Mouse (Mus musculus) neural tube, embryonic 12.5 days (tissue): ENCODE measurements around the gene Ift43. TPM values are rescaled to one million over a fixed set of nuclear protein-coding genes. Genes with fewer than 3 reads are reported as not detected.

Experiments
- ATAC-seq: fragments of 200-750 bp; cut with Nextera tagmentation; 2 replicates; pipeline ENCODE4 v1.8.0; 2017; ENCODE audit warnings: low read depth, mild to moderate bottlenecking, moderate TSS enrichment, moderate library complexity; ENCODE audit not compliant: low FRiP score
- H3K27ac ChIP-seq: fragments of 300-500 bp; sonication (generic); 2 replicates; pipeline ENCODE4 v1.5.1; 2016
- H3K27me3 ChIP-seq: fragments of 300-500 bp; sonication (generic); replicated peaks from 2 replicates; pipeline ENCODE4 v1.6.1; 2016; ENCODE audit warnings: mild to moderate bottlenecking
- H3K36me3 ChIP-seq: fragments of 300-500 bp; sonication (generic); 2 replicates; pipeline ENCODE4 v1.6.1; 2016; ENCODE audit warnings: mild to moderate bottlenecking
- H3K4me1 ChIP-seq: fragments of 300-500 bp; sonication (generic); 2 replicates; pipeline ENCODE4 v1.6.1; 2016
- H3K4me2 ChIP-seq: fragments of 300-500 bp; sonication (generic); replicated peaks from 2 replicates; pipeline ENCODE4 v1.6.1; 2016; ENCODE audit warnings: mild to moderate bottlenecking
- H3K4me3 ChIP-seq: fragments of 300-500 bp; sonication (generic); 2 replicates; pipeline ENCODE4 v1.5.1; 2016
- H3K9ac ChIP-seq: fragments of 300-500 bp; sonication (generic); 2 replicates; pipeline ENCODE4 v1.6.1; 2016; ENCODE audit warnings: mild to moderate bottlenecking
- H3K9me3 ChIP-seq: fragments of 300-500 bp; sonication (generic); 2 replicates; pipeline ENCODE4 v1.6.1; 2016; ENCODE audit warnings: mild to moderate bottlenecking
- WGBS: fragments of 180-500 bp; shearing (Covaris S2); methylation state at CpG from one replicate; pipeline ENCODE4 v1.1.7; 2016; 5-methylcytosine and 5-hydroxymethylcytosine counted together
- polyA plus RNA-seq: library from polyadenylated mRNA; unstranded; fragments of >200 nt; fragmentation: Nextera tagmentation; extraction: Ambion mirVana; gene quantifications from 2 replicates; pipeline ENCODE4 v1.2.1, GENCODE M21; 2016

Gene Ift43
- polyA plus RNA-seq = 81.3 and 84.2 TPM in 2 replicates

DNA sequence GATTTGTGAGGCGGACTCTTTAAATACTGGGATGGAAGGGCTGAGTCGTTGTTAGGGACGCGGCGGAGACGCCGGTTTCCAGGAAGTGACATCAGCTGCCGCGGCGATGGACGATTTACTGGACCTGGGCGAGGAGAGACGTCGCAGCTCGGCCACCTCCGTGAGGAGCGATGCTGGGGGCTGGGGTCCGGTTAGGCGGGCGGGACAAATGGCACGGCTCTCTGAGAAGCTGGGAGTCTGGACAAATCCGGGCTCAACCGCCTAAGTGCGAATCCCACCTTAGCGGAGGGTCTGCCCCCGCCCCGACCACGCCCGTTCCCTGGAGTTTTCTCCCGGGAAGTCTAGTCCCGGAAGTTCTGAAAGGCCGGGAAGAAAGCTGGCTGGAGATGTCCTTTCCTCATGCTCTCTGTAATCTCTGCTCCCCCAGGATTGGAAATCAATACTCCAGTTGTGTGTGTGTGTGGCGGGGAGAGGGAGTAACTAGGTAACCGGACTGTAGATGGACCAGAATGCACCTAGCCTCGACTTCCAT is at the start of gene Ift43:
Gene Ift43, plus strand, starts transcription at position 61 of the 532 bp plus-strand sequence.
- under 1% methylated on average over 35 of the region's 35 CpGs for WGBS
- H3K4me3 ChIP-seq = peak within 1 kb of the TSS; percentile 69
- peak within 1 kb of the TSS; percentile 54 for H3K9ac ChIP-seq
- peak; percentile 46; the same call in 1 of the 2 replicates for ATAC-seq
- no peak within 1 kb of the TSS for H3K27ac ChIP-seq
- no peaks in the 10 kb centered on the region for H3K9me3 ChIP-seq
- H3K27me3 ChIP-seq = no peaks in the 10 kb centered on the region
- H3K36me3 ChIP-seq = peaks cover 11% of the 10 kb centered on the region; the same call in 1 of the 2 replicates
- peak within 1 kb of the TSS; percentile 76 for H3K4me2 ChIP-seq
- H3K4me1 ChIP-seq = peaks cover 16% of the 10 kb centered on the region

DNA sequence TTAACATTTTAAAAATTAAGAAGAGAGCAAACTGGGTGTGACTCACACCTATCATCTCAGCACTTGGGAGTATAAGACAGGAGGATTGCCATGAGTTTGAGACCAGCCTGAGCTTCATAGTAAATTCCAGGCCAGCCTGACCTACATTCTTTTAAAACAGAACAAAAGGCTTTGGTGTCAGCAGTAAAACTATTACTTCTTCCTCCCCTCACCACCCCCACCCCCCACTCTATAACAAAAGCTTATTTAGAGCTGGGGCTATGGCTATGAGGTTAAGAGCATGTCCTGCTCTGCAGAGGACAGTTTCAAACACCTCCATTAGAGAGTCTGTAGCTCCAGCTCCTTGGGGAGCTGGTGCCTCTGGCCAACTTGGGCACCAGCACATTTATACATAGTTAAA is 46.8 kb upstream of the Ift43 start:
- no peak overlapping the region for H3K9ac ChIP-seq
- H3K4me3 ChIP-seq = no peak overlapping the region
- H3K9me3 ChIP-seq = no peaks in the 10 kb centered on the region
- no peak for ATAC-seq
- H3K4me2 ChIP-seq = no peak overlapping the region
- no peaks in the 10 kb centered on the region for H3K36me3 ChIP-seq
- no peak overlapping the region for H3K27ac ChIP-seq
- H3K4me1 ChIP-seq = peaks cover 19% of the 10 kb centered on the region
- no peaks in the 10 kb centered on the region for H3K27me3 ChIP-seq

DNA sequence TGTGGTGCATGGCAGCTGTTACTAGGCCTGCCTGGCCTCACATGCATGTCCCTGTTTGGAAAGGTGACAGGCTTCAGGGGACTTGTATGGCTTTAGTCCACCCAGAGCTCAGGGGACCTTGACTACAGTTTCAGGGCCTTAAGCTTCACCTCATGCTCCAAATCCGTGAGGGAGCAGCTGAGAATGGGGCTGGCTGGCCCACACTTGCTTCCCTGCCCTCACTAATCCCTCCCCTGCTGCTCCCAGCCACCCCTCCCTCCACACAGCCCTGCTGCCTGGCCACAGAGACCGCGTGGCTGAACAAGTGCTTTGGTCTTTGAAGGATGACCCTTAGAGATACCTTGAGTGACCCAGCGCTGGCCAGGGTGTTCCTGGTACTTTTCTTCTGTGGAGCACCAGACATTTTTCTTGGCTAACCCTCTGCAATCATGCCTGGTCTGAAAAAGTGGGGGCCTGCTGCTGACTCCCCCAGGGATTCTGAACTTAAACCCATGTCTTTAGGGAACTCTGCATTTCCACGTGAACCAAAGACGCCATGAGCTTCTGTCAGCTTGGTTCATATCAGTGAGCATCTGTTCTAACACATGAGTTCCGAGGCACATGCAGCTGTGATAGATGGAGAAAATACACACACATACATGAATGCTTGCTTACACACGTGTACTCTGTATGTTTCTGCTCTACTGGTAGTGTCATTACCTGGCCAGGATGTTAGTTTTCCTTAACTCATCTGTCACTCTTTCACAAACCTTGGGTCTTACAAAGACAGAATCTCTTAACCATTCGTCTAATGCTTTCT is 45.8 kb upstream of the Ift43 start:
- no peaks in the 10 kb centered on the region for H3K27me3 ChIP-seq
- H3K4me2 ChIP-seq = 0 out of 2 replicates have a peak overlapping the region, but pooled peaks have one; percentile 17
- no peak; the same call in 1 of the 2 replicates for ATAC-seq
- 36% methylated on average over 9 of the region's 9 CpGs for WGBS
- H3K36me3 ChIP-seq = no peaks in the 10 kb centered on the region
- no peak overlapping the region for H3K4me3 ChIP-seq
- H3K4me1 ChIP-seq = peaks cover 19% of the 10 kb centered on the region
- H3K9ac ChIP-seq = no peak overlapping the region
- H3K9me3 ChIP-seq = no peaks in the 10 kb centered on the region
- peak overlapping the region; percentile 9; the same call in 1 of the 2 replicates for H3K27ac ChIP-seq

DNA sequence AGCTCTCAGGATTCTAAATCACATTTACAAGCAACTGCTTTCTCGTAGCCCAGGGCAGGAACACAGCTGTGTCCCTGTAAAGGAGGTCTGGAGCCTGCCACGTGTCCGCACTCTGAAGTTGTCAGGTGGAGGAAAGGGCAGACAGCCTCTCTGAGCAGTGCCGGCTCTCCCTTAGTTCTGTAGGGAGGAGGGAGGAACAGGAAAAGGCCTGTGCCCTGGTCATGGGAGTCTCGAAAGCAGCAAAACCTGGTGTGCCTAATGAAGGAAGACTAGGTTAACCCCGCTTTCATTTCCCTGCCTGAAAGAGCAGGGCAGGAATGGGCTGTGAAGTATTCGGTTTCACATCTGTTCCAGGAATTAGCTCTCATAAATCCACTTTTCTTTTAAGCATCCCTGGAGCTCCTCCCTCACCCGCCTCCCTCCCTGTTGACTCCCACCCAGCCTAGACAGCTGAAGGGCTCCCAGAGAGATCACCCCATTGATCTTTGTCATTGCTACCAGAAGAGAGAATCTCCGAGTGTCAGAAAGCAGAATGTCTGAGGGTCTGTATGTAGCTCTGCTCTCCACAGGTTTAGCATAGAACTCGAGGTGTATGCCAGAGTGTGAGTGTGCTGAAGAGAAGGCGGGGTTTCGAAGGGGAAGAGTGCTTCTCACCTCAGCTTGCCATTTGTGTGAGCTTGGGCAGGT is 45.0 kb upstream of the Ift43 start:
- 0 out of 2 replicates have a peak overlapping the region, but pooled peaks have one; percentile 17 for H3K4me2 ChIP-seq
- peaks cover 19% of the 10 kb centered on the region for H3K4me1 ChIP-seq
- H3K9ac ChIP-seq = no peak overlapping the region
- no peaks in the 10 kb centered on the region for H3K36me3 ChIP-seq
- H3K9me3 ChIP-seq = no peaks in the 10 kb centered on the region
- no peaks in the 10 kb centered on the region for H3K27me3 ChIP-seq
- WGBS = 19% methylated on average over 12 of the region's 12 CpGs
- peak; percentile 77; the same call in 1 of the 2 replicates for ATAC-seq
- H3K27ac ChIP-seq = peak overlapping the region; percentile 9; the same call in 1 of the 2 replicates
- no peak overlapping the region for H3K4me3 ChIP-seq

DNA sequence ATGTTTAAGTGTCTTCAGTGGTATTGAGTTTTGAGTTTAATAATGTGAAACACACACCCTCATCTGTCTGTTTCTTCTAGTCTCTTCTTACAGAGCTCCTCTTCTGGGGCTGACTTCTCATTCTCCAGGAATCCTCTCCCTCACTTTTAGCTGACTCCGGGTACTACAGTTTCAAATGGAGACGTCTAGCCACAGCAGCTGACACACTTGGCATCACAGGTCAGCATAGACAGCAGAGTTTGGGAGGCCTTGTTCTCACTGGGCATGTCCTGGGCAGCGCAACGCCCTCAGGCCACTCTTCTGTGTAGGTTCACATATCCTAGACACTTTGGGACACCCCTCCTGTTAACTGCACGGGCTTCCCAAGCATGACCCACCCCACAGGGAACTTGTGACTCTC is 43.3 kb upstream of the Ift43 start:
- Histone ChIP-seq H3K27ac (no peak overlapping the region), H3K9me3 (peaks cover 8% of the 10 kb centered on the region; the same call in 1 of the 2 replicates), H3K4me1 (peaks cover 19% of the 10 kb centered on the region), H3K36me3 (peaks cover 7% of the 10 kb centered on the region; the same call in 1 of the 2 replicates), H3K27me3 (no peaks in the 10 kb centered on the region), H3K9ac (no peak overlapping the region), H3K4me2 (no peak overlapping the region), H3K4me3 (no peak overlapping the region)
- 84% methylated on average over 5 of the region's 5 CpGs for WGBS
- no peak for ATAC-seq

DNA sequence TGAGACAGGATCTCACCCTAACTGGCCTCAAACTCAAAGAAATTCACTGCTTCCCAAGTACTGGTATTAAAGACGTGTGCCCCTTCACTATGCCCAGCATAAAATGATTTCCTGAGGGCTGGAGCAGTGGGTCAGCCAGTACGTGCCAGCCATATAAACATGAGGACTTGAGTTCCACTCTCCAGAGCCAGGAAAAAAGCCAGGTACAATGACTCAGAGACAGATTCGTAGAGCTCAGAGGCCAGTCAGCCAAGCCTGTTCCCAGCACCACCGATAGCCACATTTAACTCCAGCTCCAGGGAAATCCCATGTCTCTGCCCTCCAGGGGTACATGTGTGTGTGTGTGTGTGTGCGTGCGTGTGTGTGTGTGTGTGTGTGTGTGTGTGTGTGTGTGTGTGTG is 42.6 kb upstream of the Ift43 start:
- ATAC-seq = no peak
- no peak overlapping the region for H3K4me3 ChIP-seq
- no peak overlapping the region for H3K9ac ChIP-seq
- no peaks in the 10 kb centered on the region for H3K27me3 ChIP-seq
- H3K4me2 ChIP-seq = no peak overlapping the region
- H3K27ac ChIP-seq = no peak overlapping the region
- H3K4me1 ChIP-seq = peaks cover 19% of the 10 kb centered on the region
- peaks cover 8% of the 10 kb centered on the region; the same call in 1 of the 2 replicates for H3K9me3 ChIP-seq
- 74% methylated on average over 6 of the region's 6 CpGs for WGBS
- peaks cover 7% of the 10 kb centered on the region; the same call in 1 of the 2 replicates for H3K36me3 ChIP-seq

DNA sequence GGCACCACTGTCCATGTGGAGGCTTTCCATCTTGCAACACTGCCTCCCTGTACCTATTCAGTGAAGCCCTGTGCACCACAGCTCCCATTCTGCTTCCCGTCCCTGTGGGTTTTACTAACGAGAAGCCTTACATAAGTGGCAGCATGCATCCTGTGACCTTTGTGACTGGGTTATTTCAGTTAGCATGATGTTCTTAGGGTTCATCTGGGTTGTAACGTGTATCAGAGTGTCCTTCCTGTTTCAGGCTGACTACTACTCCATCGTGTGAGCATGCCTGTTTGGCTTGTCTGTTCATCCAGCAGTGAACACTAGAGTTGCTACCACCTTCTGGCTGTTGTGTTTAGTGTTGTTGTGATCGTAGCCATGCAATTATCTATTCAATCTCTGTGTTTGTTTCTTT is 36.2 kb upstream of the Ift43 start:
- H3K4me2 ChIP-seq = no peak overlapping the region
- no peak overlapping the region for H3K27ac ChIP-seq
- H3K36me3 ChIP-seq = peaks cover 7% of the 10 kb centered on the region; the same call in 1 of the 2 replicates
- no peak overlapping the region for H3K9ac ChIP-seq
- no peaks in the 10 kb centered on the region for H3K4me1 ChIP-seq
- no peak for ATAC-seq
- no peak overlapping the region for H3K4me3 ChIP-seq
- WGBS = 88% methylated on average over 5 of the region's 5 CpGs
- no peaks in the 10 kb centered on the region for H3K27me3 ChIP-seq
- H3K9me3 ChIP-seq = peaks cover 8% of the 10 kb centered on the region; the same call in 1 of the 2 replicates

DNA sequence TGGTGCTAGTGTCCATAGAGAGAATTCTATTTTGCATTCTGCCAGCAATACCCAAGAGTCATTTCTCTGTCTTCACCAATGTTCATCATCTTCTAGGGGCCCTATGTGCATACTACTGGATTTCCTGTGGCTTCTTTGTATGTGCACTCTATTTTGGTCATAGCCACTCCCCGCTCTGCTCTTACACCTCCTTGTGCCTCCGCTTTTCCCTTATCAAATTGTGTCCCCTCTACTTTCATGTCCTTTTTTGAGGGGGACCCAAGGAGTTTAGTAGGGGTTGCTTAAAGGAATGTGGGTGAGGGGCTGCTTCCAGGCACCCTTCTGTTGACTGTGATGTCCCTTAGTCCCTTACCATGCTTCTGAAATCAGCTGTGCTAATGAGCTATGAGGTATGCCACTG is 35.6 kb upstream of the Ift43 start:
- H3K4me1 ChIP-seq = no peaks in the 10 kb centered on the region
- H3K27ac ChIP-seq = no peak overlapping the region
- H3K27me3 ChIP-seq = no peaks in the 10 kb centered on the region
- H3K4me2 ChIP-seq = no peak overlapping the region
- H3K4me3 ChIP-seq = no peak overlapping the region
- H3K9ac ChIP-seq = no peak overlapping the region
- ATAC-seq = no peak
- 90% methylated on average over 2 of the region's 2 CpGs for WGBS
- peaks cover 7% of the 10 kb centered on the region; the same call in 1 of the 2 replicates for H3K36me3 ChIP-seq
- peaks cover 8% of the 10 kb centered on the region; the same call in 1 of the 2 replicates for H3K9me3 ChIP-seq

DNA sequence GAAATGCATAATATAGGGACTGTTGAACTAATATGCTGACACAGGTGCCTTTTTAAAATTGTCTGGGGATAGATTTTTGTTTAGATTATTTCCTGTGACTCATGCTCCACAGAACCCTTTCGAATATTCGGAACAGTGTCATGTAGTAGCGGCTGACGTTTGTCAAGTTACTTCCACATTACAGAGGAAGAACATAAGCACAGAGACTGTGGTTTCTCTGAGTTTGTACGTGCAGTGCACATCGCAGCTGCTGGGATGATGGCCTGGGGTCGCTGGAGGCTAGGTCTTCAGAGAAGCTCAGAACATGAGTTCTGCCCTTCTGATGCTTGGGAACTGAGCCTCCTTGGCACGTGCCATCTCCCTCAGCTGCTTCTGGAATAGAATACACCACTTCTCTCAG is 35.0 kb upstream of the Ift43 start:
- no peaks in the 10 kb centered on the region for H3K27me3 ChIP-seq
- no peak for ATAC-seq
- H3K27ac ChIP-seq = no peak overlapping the region
- H3K4me2 ChIP-seq = no peak overlapping the region
- H3K4me3 ChIP-seq = no peak overlapping the region
- H3K4me1 ChIP-seq = no peaks in the 10 kb centered on the region
- 85% methylated on average over 8 of the region's 8 CpGs for WGBS
- no peak overlapping the region for H3K9ac ChIP-seq
- peaks cover 8% of the 10 kb centered on the region; the same call in 1 of the 2 replicates for H3K9me3 ChIP-seq
- peaks cover 7% of the 10 kb centered on the region; the same call in 1 of the 2 replicates for H3K36me3 ChIP-seq

DNA sequence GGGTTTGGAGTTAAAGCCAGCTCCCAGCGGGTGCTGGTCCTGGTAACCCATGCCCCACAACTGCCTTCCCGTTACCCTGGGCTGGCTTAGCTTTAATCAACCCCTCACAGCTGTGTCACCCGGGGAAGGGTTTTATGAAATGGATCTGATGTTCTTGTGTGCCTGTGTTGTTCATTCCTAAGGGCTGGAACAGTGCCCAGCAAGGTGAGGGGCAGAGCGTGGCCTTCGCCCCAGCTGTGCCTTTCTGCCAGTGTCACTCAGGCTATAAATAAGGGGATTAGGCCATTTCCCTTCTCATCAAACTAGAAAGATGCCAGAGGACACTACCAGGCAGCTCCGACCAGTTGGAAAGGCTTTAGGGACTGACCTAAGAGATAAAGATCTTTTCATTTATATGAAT is 32.5 kb upstream of the Ift43 start:
- no peaks in the 10 kb centered on the region for H3K36me3 ChIP-seq
- no peak overlapping the region for H3K4me2 ChIP-seq
- H3K27me3 ChIP-seq = no peaks in the 10 kb centered on the region
- no peaks in the 10 kb centered on the region for H3K4me1 ChIP-seq
- no peaks in the 10 kb centered on the region for H3K9me3 ChIP-seq
- no peak overlapping the region for H3K4me3 ChIP-seq
- no peak for ATAC-seq
- 70% methylated on average over 6 of the region's 6 CpGs for WGBS
- no peak overlapping the region for H3K9ac ChIP-seq
- no peak overlapping the region for H3K27ac ChIP-seq

DNA sequence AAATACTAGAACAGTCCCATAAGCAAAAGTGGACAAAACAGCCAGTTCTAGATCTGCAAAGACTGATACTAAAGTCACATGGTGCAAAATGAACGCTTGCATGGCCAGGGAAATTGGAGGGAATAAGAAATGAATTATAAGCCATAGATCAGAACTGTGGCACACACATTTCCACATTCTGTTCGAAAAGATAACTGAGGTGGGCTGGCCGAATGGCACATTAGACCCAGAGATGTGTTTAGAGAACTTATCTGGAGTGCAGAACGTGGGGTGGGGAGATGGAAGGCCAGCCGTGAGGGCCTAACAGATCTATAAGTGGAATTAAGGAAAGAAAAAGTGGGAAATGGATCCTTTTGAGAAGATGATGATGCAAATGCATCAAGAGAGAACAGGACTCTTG is 30.9 kb upstream of the Ift43 start:
- Histone ChIP-seq H3K4me2 (no peak overlapping the region), H3K4me3 (no peak overlapping the region), H3K27me3 (no peaks in the 10 kb centered on the region), H3K4me1 (no peaks in the 10 kb centered on the region), H3K9me3 (no peaks in the 10 kb centered on the region), H3K36me3 (0 out of 2 replicates have a peak, but pooled peaks cover 4% of the 10 kb centered on the region), H3K9ac (no peak overlapping the region), H3K27ac (no peak overlapping the region)
- no peak for ATAC-seq
- WGBS = 92% methylated on average over 5 of the region's 5 CpGs

DNA sequence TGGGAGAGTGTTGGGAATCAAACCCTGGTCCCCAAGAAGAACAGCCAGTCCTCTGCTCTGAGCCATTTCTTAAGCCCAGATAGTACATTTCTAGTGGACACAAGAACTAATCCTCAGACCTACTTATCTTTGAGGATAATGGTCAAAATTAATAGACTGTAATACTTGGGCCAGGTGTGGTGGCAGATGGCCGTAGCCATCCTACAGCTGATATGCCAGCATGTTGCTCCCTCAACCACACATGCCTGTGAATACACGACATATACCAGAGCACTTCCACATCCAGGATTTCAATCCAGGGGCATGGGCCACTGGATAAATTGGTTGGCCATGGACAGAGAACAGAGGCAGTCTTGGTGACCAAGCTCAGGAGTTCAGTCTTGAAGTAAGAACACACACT is 27.0 kb upstream of the Ift43 start:
- no peak for ATAC-seq
- 91% methylated on average over 2 of the region's 2 CpGs for WGBS
- Histone ChIP-seq H3K4me2 (no peak overlapping the region), H3K9me3 (no peaks in the 10 kb centered on the region), H3K4me1 (no peaks in the 10 kb centered on the region), H3K9ac (no peak overlapping the region), H3K27ac (no peak overlapping the region), H3K27me3 (no peaks in the 10 kb centered on the region), H3K36me3 (0 out of 2 replicates have a peak, but pooled peaks cover 9% of the 10 kb centered on the region), H3K4me3 (no peak overlapping the region)
